Mouse (Mus musculus): Measurements from ENCODE around the gene Serpinb6c. TPM values are rescaled to one million over a fixed set of nuclear protein-coding genes. Genes with fewer than 3 reads are reported as not detected.

The Serpinb6c gene
- polyA plus RNA-seq, 2 experiments, result not detected

GRCm38 (mm10) chr13:33930912-33931311 is 25.4 kb upstream of the Serpinb6c start:
- ATAC-seq (ENCODE audit: insufficient read depth), result no peak

GRCm38 (mm10) chr13:33930281-33930680 is 24.8 kb upstream of the Serpinb6c start:
- no peak for ATAC-seq (ENCODE audit: insufficient read depth)
- H3K9ac ChIP-seq (replicated peaks), result no peak overlapping the region
- H3K4me1 ChIP-seq (replicated peaks; ENCODE audit: control insufficient read depth in 2 of 2, insufficient read depth in 2 of 2, low read length in 1 of 2), result no peaks in the 10 kb centered on the region
- no peak for DNase-seq (ENCODE audit: low read depth in 3 of 3, low spot score in 3 of 3)
- H3K9me3 ChIP-seq (ENCODE audit: control insufficient read depth, low read length), result no peaks in the 10 kb centered on the region
- no peak overlapping the region for H3K4me2 ChIP-seq (ENCODE audit: low read depth)
- no peak overlapping the region for H3K4me3 ChIP-seq (ENCODE audit: insufficient read depth in 1 of 2, low read depth in 2 of 2, low read length in 2 of 2)
- H3K36me3 ChIP-seq (replicated peaks; ENCODE audit: control insufficient read depth, insufficient read depth, low read depth), result no peaks in the 10 kb centered on the region
- no peak for TF ChIP-seq EP300 (IDR thresholded peaks at IDR 0.05; ENCODE audit: low read depth)
- TF ChIP-seq CTCF (IDR thresholded peaks at IDR 0.05; ENCODE audit: low read depth), result no peak
- WGBS (ENCODE audit: insufficient replicate concordance), result 40% methylated on average over 2 of the region's 2 CpGs
- H3K27me3 ChIP-seq (ENCODE audit: control insufficient read depth, insufficient read depth, low read length), result no peaks in the 10 kb centered on the region; the same call in 1 of the 2 replicates
- no peak overlapping the region for H3K27ac ChIP-seq

More at GRCm38 (mm10) chr13:33930912-33931311, 25.4 kb upstream of the Serpinb6c start:
- Histone ChIP-seq H3K4me1 (replicated peaks; ENCODE audit: control insufficient read depth in 2 of 2, insufficient read depth in 2 of 2, low read length in 1 of 2) (peaks cover 0 to under 1% of the 10 kb centered on the region in 2 experiments; a peak in 2 of 4 replicates), H3K27me3 (ENCODE audit: control insufficient read depth, insufficient read depth, low read length) (no peaks in the 10 kb centered on the region; the same call in 1 of the 2 replicates), H3K4me2 (ENCODE audit: low read depth) (no peak overlapping the region), H3K9ac (replicated peaks) (no peak overlapping the region), H3K9me3 (ENCODE audit: control insufficient read depth, low read length) (no peaks in the 10 kb centered on the region), H3K36me3 (replicated peaks; ENCODE audit: control insufficient read depth, insufficient read depth, low read depth) (no peaks in the 10 kb centered on the region), H3K27ac (no peak overlapping the region), H3K4me3 (ENCODE audit: insufficient read depth in 1 of 2, low read depth in 2 of 2, low read length in 2 of 2) (no peak overlapping the region)
- WGBS (ENCODE audit: insufficient replicate concordance), result 53% methylated on average over 3 of the region's 3 CpGs
- TF ChIP-seq CTCF (IDR thresholded peaks at IDR 0.05; ENCODE audit: low read depth) (no peak), EP300 (IDR thresholded peaks at IDR 0.05; ENCODE audit: low read depth) (no peak)
- DNase-seq (ENCODE audit: low read depth in 3 of 3, low spot score in 3 of 3), result no peak

- H3K9me3 ChIP-seq (ENCODE audit: control insufficient read depth, low read length), result no peaks in the 10 kb centered on the region
- ATAC-seq (ENCODE audit: insufficient read depth) (no peak), DNase-seq (ENCODE audit: low read depth in 3 of 3, low spot score in 3 of 3) (no peak)
- no peak overlapping the region for H3K4me2 ChIP-seq (ENCODE audit: low read depth)
- TF ChIP-seq CTCF (IDR thresholded peaks at IDR 0.05; ENCODE audit: low read depth), result no peak
- TF ChIP-seq EP300 (IDR thresholded peaks at IDR 0.05; ENCODE audit: low read depth), result no peak
- H3K27me3 ChIP-seq (ENCODE audit: control insufficient read depth, insufficient read depth, low read length), result no peaks in the 10 kb centered on the region
- no peak overlapping the region for H3K9ac ChIP-seq (replicated peaks)
- WGBS (ENCODE audit: insufficient replicate concordance), result 63% methylated on average over 5 of the region's 5 CpGs
- H3K4me1 ChIP-seq (replicated peaks; ENCODE audit: control insufficient read depth in 2 of 2, insufficient read depth in 2 of 2, low read length in 1 of 2), result no peaks in the 10 kb centered on the region
- H3K4me3 ChIP-seq (ENCODE audit: insufficient read depth in 1 of 2, low read depth in 2 of 2, low read length in 2 of 2), result no peak overlapping the region
- H3K36me3 ChIP-seq (replicated peaks; ENCODE audit: control insufficient read depth, insufficient read depth, low read depth), result no peaks in the 10 kb centered on the region
- no peak overlapping the region for H3K27ac ChIP-seq
These were observed 16.2 kb upstream of the Serpinb6c start for GRCm38 (mm10) chr13:33921699-33922098.

- 67% methylated on average over 6 of the region's 6 CpGs for WGBS (ENCODE audit: insufficient replicate concordance)
- ATAC-seq (ENCODE audit: insufficient read depth), result no peak
- DNase-seq (ENCODE audit: low read depth in 3 of 3, low spot score in 3 of 3), result no peak
- no peak for TF ChIP-seq EP300 (IDR thresholded peaks at IDR 0.05; ENCODE audit: low read depth)
- no peak for TF ChIP-seq CTCF (IDR thresholded peaks at IDR 0.05; ENCODE audit: low read depth)
- Histone ChIP-seq H3K4me1 (replicated peaks; ENCODE audit: control insufficient read depth in 2 of 2, insufficient read depth in 2 of 2, low read length in 1 of 2) (no peaks in the 10 kb centered on the region), H3K4me3 (ENCODE audit: insufficient read depth in 1 of 2, low read depth in 2 of 2, low read length in 2 of 2) (no peak overlapping the region), H3K4me2 (ENCODE audit: low read depth) (no peak overlapping the region), H3K36me3 (replicated peaks; ENCODE audit: control insufficient read depth, insufficient read depth, low read depth) (no peaks in the 10 kb centered on the region), H3K9me3 (ENCODE audit: control insufficient read depth, low read length) (no peaks in the 10 kb centered on the region), H3K27ac (no peak overlapping the region), H3K27me3 (ENCODE audit: control insufficient read depth, insufficient read depth, low read length) (no peaks in the 10 kb centered on the region), H3K9ac (replicated peaks) (no peak overlapping the region)
These were observed 15.5 kb upstream of the Serpinb6c start for GRCm38 (mm10) chr13:33921041-33921440.

GRCm38 (mm10) chr13:33906821-33907220 is 1.3 kb upstream of the Serpinb6c start:
- 57% methylated on average over 3 of the region's 3 CpGs for WGBS (ENCODE audit: insufficient replicate concordance)
- TF ChIP-seq CTCF (IDR thresholded peaks at IDR 0.05; ENCODE audit: low read depth) (no peak), EP300 (IDR thresholded peaks at IDR 0.05; ENCODE audit: low read depth) (no peak)
- Histone ChIP-seq H3K27me3 (ENCODE audit: control insufficient read depth, insufficient read depth, low read length) (no peaks in the 10 kb centered on the region), H3K9me3 (ENCODE audit: control insufficient read depth, low read length) (no peaks in the 10 kb centered on the region), H3K4me3 (ENCODE audit: insufficient read depth in 1 of 2, low read depth in 2 of 2, low read length in 2 of 2) (no peak overlapping the region), H3K4me2 (ENCODE audit: low read depth) (no peak overlapping the region), H3K27ac (no peak overlapping the region), H3K4me1 (replicated peaks; ENCODE audit: control insufficient read depth in 2 of 2, insufficient read depth in 2 of 2, low read length in 1 of 2) (no peaks in the 10 kb centered on the region), H3K36me3 (replicated peaks; ENCODE audit: control insufficient read depth, insufficient read depth, low read depth) (no peaks in the 10 kb centered on the region), H3K9ac (replicated peaks) (no peak overlapping the region)
- ATAC-seq (ENCODE audit: insufficient read depth), result no peak
- DNase-seq (ENCODE audit: low read depth in 3 of 3, low spot score in 3 of 3), result no peak

Data from liver, embryonic 14.5 days (tissue).